Mouse (Mus musculus) heart, adult 8-10 months (tissue): Measurements from ENCODE around the gene Ccar1. TPM values are rescaled to one million over a fixed set of nuclear protein-coding genes. Genes with fewer than 3 reads are reported as not detected.
"Not testable (repeated sequence)": the region's sequence is repeated elsewhere in the genome, so short reads cannot be mapped to it uniquely, and the experiment has no call there.

Source experiments
- DNase-seq: peaks from one replicate; pipeline ENCODE4 v3.0.0; 2022; ENCODE audit warnings: low spot score
- total RNA-seq, 4 experiments: library from RNA; stranded (reverse); gene quantifications; 2 replicates each; pipeline ENCODE4 v1.2.4; 2022

Gene Ccar1
- total RNA-seq: 10 to 100 TPM; 43.1 to 52.2 (median 47.1) TPM

- DNase-seq: peak; percentile 99
Observed at GRCm38 (mm10) chr10:62792177-62793090, at the start of gene Ccar1. Gene Ccar1 (minus strand): TSS chr10:62792286.

- DNase-seq: no peak
Observed at GRCm38 (mm10) chr10:62840687-62841086, 48.6 kb upstream of the Ccar1 start.

GRCm38 (mm10) chr10:62837987-62838386, 45.9 kb upstream of the Ccar1 start:
- DNase-seq: no peak

GRCm38 (mm10) chr10:62832783-62833182, 40.7 kb upstream of the Ccar1 start:
- DNase-seq: no peak

- no peak for DNase-seq
Observed at GRCm38 (mm10) chr10:62831546-62831945, 39.5 kb upstream of the Ccar1 start.

GRCm38 (mm10) chr10:62824474-62824873, 32.4 kb upstream of the Ccar1 start:
- no peak for DNase-seq

- DNase-seq: no peak
Observed at GRCm38 (mm10) chr10:62823431-62823830, 31.3 kb upstream of the Ccar1 start.

GRCm38 (mm10) chr10:62810010-62810409, 17.9 kb upstream of the Ccar1 start:
- DNase-seq: no peak

GRCm38 (mm10) chr10:62808766-62809165, 16.7 kb upstream of the Ccar1 start:
- DNase-seq: no peak

GRCm38 (mm10) chr10:62808316-62808715, 16.2 kb upstream of the Ccar1 start:
- DNase-seq: no peak

- no peak for DNase-seq
Observed at GRCm38 (mm10) chr10:62804106-62804505, 12.0 kb upstream of the Ccar1 start.

- no peak for DNase-seq
Observed at GRCm38 (mm10) chr10:62803296-62803695, 11.2 kb upstream of the Ccar1 start.

GRCm38 (mm10) chr10:62794221-62794620, 2.1 kb upstream of the Ccar1 start:
- no peak for DNase-seq

- peak; percentile 33 for DNase-seq
Observed at GRCm38 (mm10) chr10:62793091-62793453, 986 bp upstream of the Ccar1 start.

GRCm38 (mm10) chr10:62791251-62792176, 572 bp downstream of the Ccar1 start:
- peak; percentile 8 for DNase-seq

GRCm38 (mm10) chr10:62781776-62782175, 10.3 kb downstream of the Ccar1 start:
- not testable (repeated sequence) for DNase-seq

GRCm38 (mm10) chr10:62750781-62751180, 41.3 kb downstream of the Ccar1 start:
- no peak for DNase-seq

- DNase-seq: no peak
Observed at GRCm38 (mm10) chr10:62739961-62740737, 51.9 kb downstream of the Ccar1 start.

GRCm38 (mm10) chr10:62736965-62737688, 55.0 kb downstream of the Ccar1 start:
- DNase-seq: no peak

GRCm38 (mm10) chr10:62730826-62731225, 61.3 kb downstream of the Ccar1 start:
- DNase-seq: no peak
